Mouse (Mus musculus) cerebellum, postnatal 4 days (tissue): ENCODE measurements around the gene Ntn4.
A peak's percentile ranks its signal among the peaks of the same experiment; 100 is the strongest.

ENCODE experiments used
- DNase-seq, 2 experiments: peaks; one replicate each; pipeline ENCODE4 v3.0.0; 2022; ENCODE audit warnings: low spot score in 2 of 2, mixed read lengths in 1 of 2

The Ntn4 gene

GRCm38 (mm10) chr10:93640521-93640952, at the start of gene Ntn4:
TSS of gene Ntn4 (plus strand) at chr10:93640681.
- peak in 1 of 2 experiments; percentile 36 for DNase-seq

GRCm38 (mm10) chr10:93592456-93592855, 48.0 kb upstream of the Ntn4 start:
- DNase-seq: no peak

- peak; percentile 68 to 83 for DNase-seq
These were observed 46.4 kb upstream of the Ntn4 start for GRCm38 (mm10) chr10:93594022-93594482.

- DNase-seq: no peak
These were observed 44.6 kb upstream of the Ntn4 start for GRCm38 (mm10) chr10:93595831-93596230.

GRCm38 (mm10) chr10:93596641-93597040, 43.8 kb upstream of the Ntn4 start:
- DNase-seq: no peak

- DNase-seq: no peak
These were observed 38.2 kb upstream of the Ntn4 start for GRCm38 (mm10) chr10:93602309-93602708.

- no peak for DNase-seq
These were observed 37.2 kb upstream of the Ntn4 start for GRCm38 (mm10) chr10:93603256-93603655.

GRCm38 (mm10) chr10:93606326-93606725, 34.2 kb upstream of the Ntn4 start:
- DNase-seq: no peak

- no peak for DNase-seq
These were observed 32.4 kb upstream of the Ntn4 start for GRCm38 (mm10) chr10:93608051-93608450.

GRCm38 (mm10) chr10:93609236-93609635, 31.2 kb upstream of the Ntn4 start:
- DNase-seq: no peak

GRCm38 (mm10) chr10:93610896-93611295, 29.6 kb upstream of the Ntn4 start:
- no peak for DNase-seq

- peak in 1 of 2 experiments; percentile 26 for DNase-seq
These were observed 29.0 kb upstream of the Ntn4 start for GRCm38 (mm10) chr10:93611419-93612007.

GRCm38 (mm10) chr10:93614850-93615249, 25.6 kb upstream of the Ntn4 start:
- DNase-seq: no peak

GRCm38 (mm10) chr10:93620438-93621179, 19.9 kb upstream of the Ntn4 start:
- DNase-seq: no peak

GRCm38 (mm10) chr10:93623725-93624124, 16.8 kb upstream of the Ntn4 start:
- no peak for DNase-seq

GRCm38 (mm10) chr10:93624151-93624550, 16.3 kb upstream of the Ntn4 start:
- DNase-seq: no peak

GRCm38 (mm10) chr10:93630310-93630709, 10.2 kb upstream of the Ntn4 start:
- no peak for DNase-seq

GRCm38 (mm10) chr10:93632086-93632485, 8.4 kb upstream of the Ntn4 start:
- no peak for DNase-seq

- DNase-seq: peak in 1 of 2 experiments; percentile 61
These were observed 6.9 kb upstream of the Ntn4 start for GRCm38 (mm10) chr10:93633563-93633962.

- no peak for DNase-seq
These were observed 6.5 kb upstream of the Ntn4 start for GRCm38 (mm10) chr10:93633971-93634370.

GRCm38 (mm10) chr10:93635941-93636340, 4.5 kb upstream of the Ntn4 start:
- peak in 1 of 2 experiments; percentile 44 for DNase-seq

GRCm38 (mm10) chr10:93640953-93641820, 706 bp downstream of the Ntn4 start:
- DNase-seq: peak; percentile 26 to 50
